Comparison of ENCODE assay signal across 9 mouse cellular contexts in the genomic region with DNA sequence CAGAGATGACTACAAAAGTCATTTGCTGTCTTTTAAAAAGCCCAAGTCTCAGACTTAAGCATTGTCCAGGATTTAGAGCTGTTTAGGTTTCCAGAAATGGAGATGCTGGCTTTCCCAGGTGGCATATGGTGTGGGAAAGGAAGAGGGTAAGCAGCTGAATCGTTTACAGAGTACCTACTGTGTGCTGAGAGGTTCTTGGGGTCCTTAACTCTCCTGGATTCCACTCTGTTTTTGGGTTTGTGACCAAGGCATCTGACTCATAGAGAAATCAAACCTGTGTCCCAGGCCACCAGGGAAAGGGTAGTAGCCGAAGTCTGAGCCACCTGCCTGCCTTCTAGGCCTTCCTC. TPM values are rescaled to one million over a fixed set of nuclear protein-coding genes. Genes with fewer than 3 reads are reported as not detected.
DNase-seq lines count a peak whose midpoint lies in the region; ATAC-seq and TF ChIP-seq lines count a peak whose summit lies in the region.
"Had no signal": no experiment of that assay in that cellular context is flagged by ENCODE, and none has a peak within 500 bp of the region (broad histone marks: within the 10 kb centered on the region; RNA-seq: fewer than 3 reads in every experiment).

No protein-coding gene starts in this region.

- H3K4me1 ChIP-seq in heart, embryonic 11.5 days (ENCODE audit: control insufficient read depth, insufficient read depth, low read length) = peaks cover 42% of the 10 kb centered on the region
- peaks cover 64% of the 10 kb centered on the region for H3K4me1 ChIP-seq in E14TG2a.4 (replicated peaks; ENCODE audit: low read depth, low read length)
- peaks cover 9% of the 10 kb centered on the region; the same call in 1 of the 2 replicates for H3K4me1 ChIP-seq in hindbrain, embryonic 11.5 days (replicated peaks; ENCODE audit: control insufficient read depth, insufficient read depth, low read length)
- H3K4me1 ChIP-seq in liver, postnatal 0 days (ENCODE audit: insufficient read depth) = peaks cover 39% of the 10 kb centered on the region

- DNase-seq in heart, postnatal 10 days = no peak
- no peak for DNase-seq in hindbrain, embryonic 11.5 days (ENCODE audit: low spot score)
- DNase-seq in liver, postnatal 0 days = no peak
- no peak for DNase-seq in frontal cortex, postnatal 25 days (ENCODE audit: low spot score in 2 of 2)
- no peak for DNase-seq in right cerebral cortex, postnatal 14 days
- no peak for DNase-seq in cerebellum, postnatal 14 days
- DNase-seq: thymus, postnatal 4 days had no signal

- intact Hi-C loops in heart, postnatal 10 days (cut with DNase I) = loop anchor here (2.0 to 5.0 kb wide), 2 partner anchors 26 to 79 kb away; no protein-coding TSS in a partner anchor

- H3K27me3 ChIP-seq in heart, embryonic 11.5 days (ENCODE audit: control insufficient read depth, insufficient read depth, low read length) = no peaks in the 10 kb centered on the region
- peaks cover 18% of the 10 kb centered on the region for H3K27me3 ChIP-seq in E14TG2a.4 (ENCODE audit: insufficient read depth, low read length)
- no peaks in the 10 kb centered on the region for H3K27me3 ChIP-seq in hindbrain, embryonic 11.5 days (ENCODE audit: control insufficient read depth, insufficient read depth, low read length)
- H3K27me3 ChIP-seq in liver, postnatal 0 days (ENCODE audit: insufficient read depth, low read length) = no peaks in the 10 kb centered on the region

- H3K4me3 ChIP-seq in heart, embryonic 11.5 days (ENCODE audit: low read depth, low read length) = peak overlapping the region; percentile 87
- H3K4me3 ChIP-seq in E14TG2a.4 (replicated peaks; ENCODE audit: low read length) = 0 out of 2 replicates have a peak overlapping the region, but pooled peaks have one; percentile 7
- H3K4me3 ChIP-seq in hindbrain, embryonic 11.5 days (ENCODE audit: low read depth, low read length) = no peak overlapping the region
- peak overlapping the region; percentile 79; the same call in 1 of the 2 replicates for H3K4me3 ChIP-seq in liver, postnatal 0 days (ENCODE audit: low read depth, low read length)

- H3K9ac ChIP-seq in heart, embryonic 11.5 days (ENCODE audit: low read depth, low read length) = peak overlapping the region; percentile 56; the same call in 1 of the 2 replicates
- H3K9ac ChIP-seq in hindbrain, embryonic 11.5 days (ENCODE audit: low read depth, low read length) = peak overlapping the region; percentile 15; the same call in 1 of the 2 replicates
- peak overlapping the region; percentile 73 for H3K9ac ChIP-seq in liver, postnatal 0 days (replicated peaks)

- peak overlapping the region; percentile 91 for H3K4me2 ChIP-seq in heart, embryonic 11.5 days
- H3K4me2 ChIP-seq in hindbrain, embryonic 11.5 days (replicated peaks; ENCODE audit: low read depth, low read length) = peak overlapping the region; percentile 73
- H3K4me2 ChIP-seq in liver, postnatal 0 days (ENCODE audit: low read depth, low read length) = peak overlapping the region; percentile 88

- H3K36me3 ChIP-seq in heart, embryonic 11.5 days (ENCODE audit: control insufficient read depth, insufficient read depth, low read length) = no peaks in the 10 kb centered on the region
- H3K36me3 ChIP-seq in E14TG2a.4 (ENCODE audit: insufficient read depth, low read length) = no peaks in the 10 kb centered on the region
- H3K36me3 ChIP-seq in hindbrain, embryonic 11.5 days (ENCODE audit: control insufficient read depth, insufficient read depth, low read length) = no peaks in the 10 kb centered on the region
- H3K36me3 ChIP-seq in liver, postnatal 0 days (replicated peaks; ENCODE audit: insufficient read depth, low read length) = no peaks in the 10 kb centered on the region

- 63% methylated on average over 2 of the region's 2 CpGs for WGBS in heart, embryonic 11.5 days (ENCODE audit: insufficient replicate concordance)
- WGBS in hindbrain, embryonic 11.5 days = 68% methylated on average over 2 of the region's 2 CpGs
- WGBS in liver, postnatal 0 days (ENCODE audit: insufficient replicate concordance) = 56% methylated on average over 2 of the region's 2 CpGs

- TF ChIP-seq EP300 in liver, postnatal 0 days (IDR thresholded peaks at IDR 0.05; ENCODE audit: low read depth) = no peak

- peak overlapping the region; percentile 87 for H3K27ac ChIP-seq in heart, embryonic 11.5 days (ENCODE audit: low read depth, low read length)
- H3K27ac ChIP-seq in hindbrain, embryonic 11.5 days (ENCODE audit: low read depth, low read length) = no peak overlapping the region
- H3K27ac ChIP-seq in liver, postnatal 0 days (ENCODE audit: low read depth) = peak overlapping the region; percentile 89

- TF ChIP-seq CTCF in E14TG2a.4 (conservative IDR thresholded peaks at IDR 0.05; ENCODE audit: low read length) = no peak
- no peak for TF ChIP-seq CTCF in liver, postnatal 0 days (IDR thresholded peaks at IDR 0.05; ENCODE audit: low read depth)

- H3K9me3 ChIP-seq in heart, embryonic 11.5 days (replicated peaks; ENCODE audit: control insufficient read depth, low read length) = no peaks in the 10 kb centered on the region
- H3K9me3 ChIP-seq in E14TG2a.4 (ENCODE audit: low read length) = no peaks in the 10 kb centered on the region
- H3K9me3 ChIP-seq in hindbrain, embryonic 11.5 days (ENCODE audit: control insufficient read depth, low read length) = no peaks in the 10 kb centered on the region
- H3K9me3 ChIP-seq in liver, postnatal 0 days (ENCODE audit: low read length) = no peaks in the 10 kb centered on the region

- ATAC-seq in heart, embryonic 11.5 days (replicated peaks; ENCODE audit: insufficient number of reproducible peaks, low FRiP score, low TSS enrichment) = no peak
- no peak for ATAC-seq in hindbrain, embryonic 11.5 days (ENCODE audit: low FRiP score)
- no peak for ATAC-seq in liver, postnatal 0 days

RNA-seq across cellular contexts. Expression of a gene that starts 1.7 kb away (rescaled TPM):
- polyA plus RNA-seq in heart, embryonic 11.5 days (2014; fragmentation: Nextera tagmentation; extraction: Ambion mirVana) = 78.8 and 85.1 TPM in 2 replicates
- total RNA-seq in heart, postnatal 10 days (2021) = 10 to 100 TPM; 10.6 to 15.2 TPM
- 84.5 and 87.8 TPM in 2 replicates for polyA plus RNA-seq in hindbrain, embryonic 11.5 days (2014; fragmentation: Nextera tagmentation; extraction: Ambion mirVana)
- polyA plus RNA-seq in liver, postnatal 0 days (2015; fragmentation: Nextera tagmentation; extraction: Ambion mirVana) = 30.6 and 39.7 TPM in 2 replicates

Comparison
In these comparisons a context has a peak if more than half of its experiments do, and no peak if none do; other contexts are left out.
1. H3K9ac ChIP-seq: peak in every context shown above with its lines; median percentile 73 in liver, postnatal 0 days; 56 in heart, embryonic 11.5 days; 15 in hindbrain, embryonic 11.5 days.